Mouse (Mus musculus) heart, postnatal 0 days (tissue): ENCODE results near the gene Lix1l.

Source experiments
- CTCF ChIP-seq: IDR thresholded peaks from 2 replicates; pipeline ENCODE4 v1.5.1; 2016; ENCODE audit warnings: antibody characterized with exemption, control low read depth, low read depth
- EP300 ChIP-seq: IDR thresholded peaks from 2 replicates; pipeline ENCODE4 v1.6.1; 2016; ENCODE audit warnings: antibody characterized with exemption, low read depth

DNA sequence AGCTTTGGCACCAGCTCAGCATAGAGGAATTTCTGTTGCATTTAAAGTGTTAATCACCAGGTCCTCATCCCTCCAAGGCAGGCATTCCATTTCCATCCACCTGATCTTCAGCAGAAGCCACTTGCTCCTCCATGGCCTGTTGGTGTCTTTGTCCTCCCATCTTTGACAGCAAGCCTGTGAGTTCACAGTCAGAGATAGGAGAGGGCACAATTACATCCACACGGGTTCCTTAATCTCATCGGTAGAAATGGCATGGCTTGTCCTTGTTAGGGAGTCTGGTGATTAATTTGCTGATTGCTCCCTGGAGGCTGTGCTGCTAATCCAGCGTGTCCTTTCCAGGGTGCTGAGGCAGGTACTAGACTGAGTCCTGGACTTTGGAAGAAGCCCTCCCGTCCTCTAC, 72.6 kb downstream of the Lix1l start:
- TF ChIP-seq CTCF (no peak), EP300 (no peak)
